Mouse (Mus musculus) frontal cortex, postnatal 10 days (tissue): ENCODE results near the gene Fbxl18.

Experiments used
- DNase-seq, 2 experiments: peaks; one replicate each; pipeline ENCODE4 v3.0.0; 2022; ENCODE audit warnings: low spot score in 2 of 2, mixed read lengths in 1 of 2

The Fbxl18 gene

DNA sequence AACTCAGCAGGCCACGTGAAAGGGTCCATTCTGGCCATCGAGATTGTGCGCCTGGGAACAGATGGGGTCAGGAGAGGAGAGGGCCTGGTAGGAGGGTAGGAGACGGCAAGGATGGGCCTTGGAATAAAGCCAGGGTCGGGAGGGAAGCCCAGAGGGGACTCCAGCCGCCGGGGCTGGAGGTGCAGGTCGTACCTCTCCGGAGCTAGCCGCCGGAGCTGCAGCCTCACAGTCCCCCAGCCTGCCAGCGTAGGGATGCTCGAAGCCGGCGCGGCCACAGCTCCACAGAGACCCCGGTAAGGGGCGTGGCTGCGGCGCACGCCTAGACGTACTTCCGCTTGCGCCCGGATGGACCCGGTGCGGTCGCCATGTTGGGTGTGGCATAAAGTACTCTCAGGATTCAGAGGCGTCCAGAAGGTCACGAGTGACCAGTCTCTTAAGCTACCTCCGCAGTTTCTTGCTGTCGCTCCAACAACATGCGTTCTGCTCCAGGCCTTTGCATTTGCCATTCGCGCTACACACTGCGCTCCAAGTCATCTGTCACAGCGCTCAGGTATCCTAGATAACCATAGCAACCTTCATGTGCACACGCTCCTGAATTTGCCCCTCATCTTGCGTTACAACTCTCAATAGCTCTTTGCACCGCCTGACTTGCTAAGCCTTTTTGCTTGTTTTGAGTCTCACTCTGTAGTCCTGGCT lies at the start of gene Fbxl18:
Gene Fbxl18, minus strand, starts transcription at position 504 of the 696 bp plus-strand sequence.
- DNase-seq = peak; percentile 84 to 87

DNA sequence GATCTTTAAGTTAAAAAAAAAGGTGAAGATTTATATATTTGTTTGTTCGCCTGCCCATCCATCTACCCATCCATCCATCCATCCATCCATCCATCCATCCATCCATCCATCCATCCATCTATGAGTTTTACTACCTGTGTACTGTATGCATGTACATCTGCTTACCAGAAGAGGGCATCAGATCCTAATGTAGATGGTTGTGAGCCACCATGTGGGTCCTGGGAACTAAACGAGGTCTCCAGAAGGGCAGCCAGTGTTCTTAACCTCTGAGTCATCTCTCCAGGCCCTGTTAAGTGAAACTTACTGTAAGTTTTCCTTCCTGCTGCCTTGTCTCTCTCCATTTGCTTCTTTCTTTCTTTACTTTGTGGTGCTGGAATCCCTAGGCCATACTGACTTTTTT lies 45.2 kb upstream of the Fbxl18 start:
- no peak for DNase-seq

DNA sequence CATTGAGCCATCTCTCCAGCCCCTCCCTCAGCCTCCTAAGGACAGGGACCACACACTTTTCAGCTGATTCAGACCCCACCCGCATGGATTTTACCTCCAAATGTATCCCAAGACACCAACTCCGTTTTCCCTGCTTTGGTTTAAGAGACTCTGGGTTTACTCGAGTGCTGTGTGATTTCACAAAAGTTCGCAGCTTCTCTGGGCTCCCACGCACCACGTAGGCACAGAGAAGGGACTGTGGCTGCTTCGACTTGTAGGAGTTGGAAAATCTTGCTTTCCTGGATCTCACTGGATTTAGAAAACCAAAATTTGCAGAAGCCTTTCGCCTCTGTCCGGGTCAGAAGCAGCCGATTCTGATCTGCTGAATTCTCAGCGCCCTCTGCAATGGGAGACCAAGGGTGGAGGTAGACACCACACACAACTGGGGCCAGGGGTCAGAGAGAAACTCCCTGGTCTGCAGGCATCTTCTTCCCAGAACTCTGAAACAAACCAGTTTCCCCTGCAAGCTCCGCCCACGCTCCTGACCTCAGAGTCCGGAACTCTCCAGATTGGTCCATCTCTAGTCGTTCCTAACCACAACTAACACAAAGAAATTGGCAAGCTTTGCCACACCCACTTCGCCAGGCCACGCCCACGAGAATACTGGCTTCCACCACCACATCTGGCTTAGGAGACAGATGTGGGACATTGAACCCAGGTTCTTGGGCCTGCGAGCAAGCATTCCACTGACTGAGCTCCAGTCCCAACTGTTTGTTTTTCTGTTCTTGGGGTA lies 42.9 kb upstream of the Fbxl18 start:
- DNase-seq = no peak

DNA sequence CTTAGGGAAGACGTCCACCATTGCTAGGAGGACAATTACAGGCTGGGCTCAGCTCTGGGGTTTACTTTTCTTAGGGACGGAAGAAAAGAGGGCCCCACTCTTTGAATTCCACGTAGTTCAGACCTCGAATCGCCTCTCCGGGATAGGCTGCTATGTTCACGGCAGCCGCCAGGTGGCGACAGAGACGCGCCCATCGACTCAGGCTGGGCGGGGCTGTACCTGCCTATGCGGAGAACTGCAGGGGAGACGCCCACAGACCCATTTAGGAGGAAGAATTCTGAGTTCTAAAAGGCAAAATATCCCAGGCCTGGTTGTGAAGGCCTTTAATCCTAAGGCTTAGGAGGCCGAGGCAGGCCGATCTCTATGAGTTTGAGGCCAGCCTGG lies 41.1 kb upstream of the Fbxl18 start:
- peak; percentile 51 to 78 for DNase-seq

DNA sequence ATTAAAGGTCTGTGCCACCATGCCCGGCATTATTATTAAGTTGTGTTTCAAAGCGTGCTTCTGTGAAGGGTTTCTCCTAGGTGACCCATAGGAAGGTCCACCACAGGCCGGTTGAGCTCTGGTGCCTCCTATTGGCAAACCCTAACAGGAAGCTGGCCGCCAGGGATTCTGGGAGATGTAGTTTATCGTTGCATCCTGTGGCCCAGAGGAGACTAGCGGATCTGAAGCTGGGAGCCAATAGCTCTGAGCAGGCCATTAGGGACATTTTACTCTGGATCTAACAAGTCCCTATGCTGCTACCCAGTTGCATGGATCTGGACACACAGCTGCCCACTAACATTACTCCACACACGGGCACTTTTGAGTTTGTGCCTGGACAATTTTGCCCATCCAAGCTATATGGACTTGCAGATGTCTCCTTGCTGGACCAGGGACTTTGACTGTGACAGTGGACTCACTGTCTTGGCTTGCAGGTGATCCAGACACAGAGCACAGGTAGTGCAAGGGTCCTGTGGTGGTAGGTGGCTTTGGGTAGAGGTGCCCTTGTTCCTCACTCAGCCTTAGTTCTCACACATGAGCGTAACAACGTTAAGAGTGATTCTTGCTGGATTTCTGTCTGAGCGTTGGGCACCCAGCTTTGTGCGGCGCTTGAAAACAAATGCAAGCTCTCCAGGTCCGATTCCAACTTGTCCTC lies 40.6 kb upstream of the Fbxl18 start:
- peak; percentile 40 to 68 for DNase-seq

DNA sequence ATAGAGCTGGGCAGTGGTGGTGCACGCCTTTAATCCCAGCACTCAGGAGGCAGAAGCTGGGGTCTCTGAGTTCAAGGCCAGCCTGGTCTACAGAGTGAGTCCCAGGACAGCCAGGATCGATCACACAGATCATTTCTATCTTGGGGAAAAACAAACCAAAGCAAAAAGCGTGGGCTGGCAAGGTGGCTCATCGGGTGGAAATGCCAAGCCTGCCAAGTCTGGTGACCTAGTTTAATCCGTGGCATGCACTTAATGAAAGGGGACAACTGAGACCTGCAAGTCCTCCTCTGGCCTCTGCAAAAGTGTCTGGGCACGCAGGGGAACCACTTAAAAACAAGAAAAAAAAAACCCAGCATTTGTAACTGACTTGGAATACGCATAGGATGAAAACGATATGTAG lies 37.5 kb upstream of the Fbxl18 start:
- DNase-seq = no peak

DNA sequence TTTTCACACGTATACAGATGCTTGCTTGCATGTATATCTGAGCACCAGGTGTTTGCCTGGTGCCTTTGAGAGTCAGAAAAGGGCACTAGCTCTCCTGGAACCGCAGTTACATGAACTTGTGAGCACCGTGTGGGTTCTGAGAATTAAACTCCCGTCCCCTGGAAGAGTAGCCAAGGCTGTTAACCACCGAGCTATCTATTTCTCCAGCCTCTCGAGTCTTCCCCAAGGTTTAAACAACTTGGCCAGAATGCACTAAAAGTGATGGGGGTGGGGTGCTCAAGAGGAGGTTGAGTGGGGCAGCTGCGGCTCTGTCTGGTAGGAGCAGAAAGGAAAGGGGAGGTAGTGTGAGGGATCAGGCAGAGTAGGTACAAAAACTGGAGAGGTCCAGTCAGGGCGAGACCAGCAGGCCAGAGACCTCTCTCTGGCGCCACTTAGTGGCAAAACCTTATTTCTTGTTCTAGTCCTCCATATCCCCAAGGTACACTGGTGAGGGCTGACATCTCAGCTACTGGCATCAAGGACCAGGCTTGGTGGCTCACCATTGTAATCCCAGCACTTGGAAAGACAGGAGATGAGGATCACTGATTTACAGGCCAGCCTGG lies 37.0 kb upstream of the Fbxl18 start:
- peak in 1 of 2 experiments; percentile 36 for DNase-seq

DNA sequence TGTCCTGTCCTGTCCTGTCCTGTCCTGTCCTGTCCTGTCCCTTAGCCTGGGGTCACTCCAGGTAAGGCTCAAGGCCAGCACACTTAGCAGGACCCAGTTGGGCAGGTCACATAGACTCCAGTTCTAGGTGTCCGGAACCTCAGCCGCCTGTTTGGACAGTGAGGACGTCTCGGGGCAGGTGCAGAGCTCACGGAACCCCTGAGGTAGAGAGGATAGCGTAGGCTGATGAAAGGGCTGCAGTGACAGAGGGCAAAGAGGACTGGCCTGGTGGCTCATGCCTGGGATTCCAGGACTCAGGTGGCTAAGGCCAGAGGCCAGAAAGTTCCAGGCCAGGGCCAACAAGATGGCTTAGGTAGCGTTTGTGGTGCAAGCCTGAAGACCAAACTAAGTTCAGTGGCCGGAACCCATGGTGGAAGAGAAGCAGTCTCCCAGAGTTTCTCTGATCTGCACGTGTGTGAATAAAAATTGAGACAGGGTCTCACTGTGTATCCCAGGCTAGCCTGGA lies 36.1 kb upstream of the Fbxl18 start:
- DNase-seq = no peak

DNA sequence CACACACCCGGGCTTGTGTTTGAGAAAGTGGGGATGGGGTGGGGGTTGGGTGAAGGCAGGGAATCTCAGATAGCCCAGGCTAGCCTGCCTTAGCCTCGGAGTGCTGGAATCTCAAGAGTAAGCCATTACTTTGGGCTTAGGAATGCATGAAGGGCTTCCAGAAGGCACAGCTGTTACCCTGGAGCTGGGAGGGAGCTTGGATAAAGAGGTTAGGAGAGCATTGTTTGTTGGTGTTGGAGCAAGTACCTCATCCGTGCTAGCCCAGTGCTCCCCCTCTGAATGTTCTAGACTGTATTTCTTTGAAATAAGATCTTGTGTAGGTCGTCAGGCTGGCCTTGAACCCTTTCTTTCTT lies 34.2 kb upstream of the Fbxl18 start:
- no peak for DNase-seq

DNA sequence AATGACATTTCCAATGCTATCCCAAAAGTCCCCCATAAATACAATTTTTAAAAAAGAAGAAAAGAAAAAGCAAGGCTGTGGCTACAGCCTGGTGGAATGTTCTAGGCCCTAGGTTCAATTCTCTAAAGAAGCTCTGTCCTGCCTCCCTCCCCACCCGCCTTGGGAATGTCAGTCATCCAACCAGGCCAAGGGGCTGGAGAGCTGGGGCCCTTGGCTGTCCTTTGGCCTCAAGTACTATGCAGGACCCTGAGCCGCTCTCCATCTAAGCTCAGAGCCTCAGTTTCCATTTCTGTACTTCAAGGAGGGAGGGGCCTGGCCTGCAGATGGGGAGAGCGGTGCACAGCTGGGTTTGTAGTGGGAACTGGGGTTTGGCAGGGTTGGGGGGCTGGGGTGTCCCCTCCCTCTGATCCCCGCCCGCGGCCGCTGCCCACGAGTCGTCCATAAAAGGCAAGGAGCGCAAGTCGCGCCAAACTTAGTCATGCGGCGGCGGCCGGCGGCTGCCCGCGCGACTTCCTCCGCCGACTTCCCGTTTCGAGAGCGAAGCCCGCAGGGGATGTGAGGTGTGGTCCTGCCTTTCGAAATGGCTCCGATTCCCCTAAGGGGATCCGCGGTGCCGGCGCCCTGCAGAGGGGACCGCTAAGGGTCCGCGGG lies 33.7 kb upstream of the Fbxl18 start:
- peak; percentile 61 to 68 for DNase-seq

DNA sequence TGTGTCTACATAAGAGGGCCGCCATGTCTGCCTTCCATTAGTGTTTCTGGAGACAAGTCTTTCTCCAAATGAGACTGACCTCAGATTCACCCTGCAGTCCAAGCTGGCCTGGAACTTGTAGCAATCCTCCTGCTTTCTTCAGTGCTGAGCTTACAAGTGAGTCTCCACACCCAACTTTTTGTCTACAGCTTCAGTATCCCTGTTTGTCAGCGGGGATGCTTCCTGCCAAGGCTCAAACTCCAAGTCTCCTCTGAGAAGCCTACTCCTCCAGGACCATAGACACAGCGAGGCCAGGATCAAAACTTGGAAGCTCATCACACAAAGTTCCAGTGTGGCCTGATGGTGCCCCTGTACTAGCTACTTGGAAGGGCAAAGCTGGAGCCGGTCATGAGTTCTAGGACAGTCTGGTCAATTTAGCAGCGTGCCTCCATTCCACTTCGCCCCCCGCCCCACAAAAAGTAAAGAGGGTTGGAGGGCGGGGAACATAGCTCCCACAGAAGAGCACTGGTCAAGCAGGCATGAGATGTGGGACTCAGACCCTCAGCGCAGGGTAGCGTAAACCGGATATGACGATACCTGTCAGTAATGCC lies 32.2 kb upstream of the Fbxl18 start:
- no peak for DNase-seq

DNA sequence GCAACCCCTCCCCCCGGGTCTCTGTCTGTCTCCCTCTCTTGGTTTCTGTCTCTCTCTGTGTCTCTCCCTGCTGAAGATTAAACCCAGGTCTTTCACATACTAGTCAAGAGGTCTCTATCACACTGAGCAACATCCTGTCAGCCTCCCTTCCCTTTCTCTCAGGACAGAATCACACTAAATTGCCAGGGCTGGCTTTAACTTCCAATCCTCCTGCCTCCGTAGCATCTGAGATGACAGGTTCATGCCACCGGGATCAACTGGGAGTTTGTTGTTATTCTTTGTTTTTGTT lies 31.7 kb upstream of the Fbxl18 start:
- no peak for DNase-seq

DNA sequence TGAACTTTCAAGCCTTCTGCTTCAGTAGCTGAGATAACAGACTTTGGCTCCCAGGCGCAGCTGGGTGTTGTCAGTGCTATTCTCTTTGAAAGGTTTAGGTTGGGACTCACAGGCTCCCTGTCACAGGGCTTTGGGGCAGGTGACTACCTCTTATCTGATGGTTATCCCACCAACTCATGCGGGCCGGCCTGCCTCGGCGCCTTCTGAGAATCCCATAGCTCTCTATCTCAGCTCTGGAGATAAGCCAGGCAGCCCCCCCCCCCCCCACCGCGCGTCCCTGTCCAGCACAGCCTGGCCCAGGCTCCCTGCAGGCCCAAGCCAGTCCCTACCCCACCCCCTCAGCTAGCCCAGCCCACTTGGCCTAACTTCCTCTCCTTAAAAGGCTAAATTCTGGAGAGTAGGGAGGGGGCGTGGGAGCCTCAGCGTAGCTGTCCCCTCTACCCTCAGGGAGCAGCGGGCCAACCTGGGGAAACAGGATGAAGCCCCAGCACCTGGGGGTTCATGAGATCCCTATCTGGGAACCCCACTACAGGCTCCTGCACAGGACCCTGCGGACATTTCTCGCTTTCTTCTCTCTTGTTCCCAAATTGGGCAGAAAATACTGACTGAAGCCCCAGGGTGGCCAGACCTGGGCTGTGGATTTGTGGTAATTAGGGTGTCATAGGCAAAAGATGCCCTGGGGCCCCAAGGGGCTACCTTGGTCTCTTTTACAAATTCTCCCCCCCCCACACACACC lies 31.2 kb upstream of the Fbxl18 start:
- DNase-seq = no peak

DNA sequence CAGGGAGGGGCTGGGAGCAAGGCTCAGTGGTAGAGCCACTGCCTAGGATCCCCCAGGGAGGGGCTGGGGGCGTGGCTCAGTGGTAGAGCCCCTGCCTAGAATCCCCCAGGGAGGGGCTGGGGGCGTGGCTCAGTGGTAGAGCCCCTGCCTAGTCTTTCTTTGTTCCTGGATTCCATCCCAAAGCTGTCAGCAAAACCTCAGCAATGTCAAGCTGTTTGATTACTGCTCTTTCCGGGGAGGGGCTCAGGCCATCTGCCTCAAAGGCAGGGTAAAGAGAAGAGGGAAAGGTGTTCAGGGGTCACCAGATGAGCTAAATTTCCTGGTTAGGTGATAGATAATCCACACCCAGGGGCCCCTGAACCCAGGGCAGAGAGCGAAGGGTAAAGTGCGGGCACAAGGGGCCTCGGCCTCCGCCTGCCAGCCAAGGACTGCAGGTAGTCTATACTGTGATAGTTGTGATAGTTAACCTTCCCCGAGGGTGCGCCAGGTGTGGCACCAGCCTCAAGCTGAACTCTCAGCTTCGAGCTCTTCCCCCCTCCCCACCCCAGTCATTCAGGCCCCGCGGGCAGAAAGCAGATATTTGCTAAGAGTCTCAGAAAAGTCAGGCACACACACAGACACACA lies 29.2 kb upstream of the Fbxl18 start:
- DNase-seq = no peak

DNA sequence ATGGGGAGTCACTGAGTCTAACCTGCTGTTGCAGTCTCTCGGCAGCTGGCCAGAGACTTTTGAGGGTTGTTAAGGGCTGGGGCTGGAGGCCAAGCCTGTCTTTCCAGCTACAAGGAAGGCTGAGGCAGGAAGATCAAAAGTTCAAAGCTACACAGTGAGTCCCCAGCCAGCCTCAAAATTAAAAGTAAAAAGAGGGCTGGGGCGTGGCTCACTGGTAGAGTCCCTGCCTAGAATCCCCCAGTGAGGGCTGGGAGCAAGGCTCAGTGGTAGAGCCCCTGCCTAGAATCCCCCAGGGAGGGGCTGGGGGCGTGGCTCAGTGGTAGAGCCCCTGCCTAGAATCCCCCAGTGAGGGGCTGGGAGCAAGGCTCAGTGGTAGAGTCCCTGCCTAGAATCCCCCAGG lies 28.6 kb upstream of the Fbxl18 start:
- no peak for DNase-seq

DNA sequence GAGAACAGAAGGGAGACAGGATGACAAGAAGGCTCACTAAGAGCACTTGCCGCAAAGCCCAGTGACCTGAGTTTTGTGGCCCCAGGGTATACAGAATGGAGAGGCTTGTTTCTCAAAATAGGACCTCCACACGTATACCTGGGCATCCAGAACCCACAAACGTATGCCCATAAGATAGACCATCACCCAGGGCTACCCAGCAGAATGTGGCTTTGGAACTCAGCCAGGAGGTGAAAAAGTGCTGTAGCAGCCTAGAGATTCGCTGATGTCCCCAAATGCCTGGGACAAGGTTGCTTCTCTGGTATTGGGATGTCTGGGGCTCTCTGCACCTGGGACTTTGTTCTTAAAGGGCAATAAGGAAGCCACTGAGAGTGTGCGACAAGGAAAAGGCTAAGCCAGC lies 27.0 kb upstream of the Fbxl18 start:
- no peak for DNase-seq

DNA sequence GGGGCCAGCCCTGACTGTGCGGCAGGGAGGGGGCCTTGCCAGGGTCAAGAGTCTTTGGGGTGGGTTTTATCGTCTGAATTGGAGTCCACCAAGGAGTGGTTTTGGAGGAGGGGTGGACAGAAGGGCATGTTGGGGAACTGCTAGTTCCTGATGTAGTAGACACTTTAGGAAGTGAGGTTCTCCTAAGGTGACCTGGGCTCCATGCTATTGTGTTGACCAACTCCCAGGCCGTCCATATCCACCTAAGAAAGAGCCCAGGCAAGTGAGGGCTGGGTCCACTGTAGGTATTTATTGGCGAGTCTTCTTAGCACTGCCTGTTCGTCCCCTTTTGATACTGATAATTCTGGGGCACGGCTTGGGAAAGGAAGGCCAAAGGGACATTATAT lies 25.8 kb upstream of the Fbxl18 start:
- no peak for DNase-seq

DNA sequence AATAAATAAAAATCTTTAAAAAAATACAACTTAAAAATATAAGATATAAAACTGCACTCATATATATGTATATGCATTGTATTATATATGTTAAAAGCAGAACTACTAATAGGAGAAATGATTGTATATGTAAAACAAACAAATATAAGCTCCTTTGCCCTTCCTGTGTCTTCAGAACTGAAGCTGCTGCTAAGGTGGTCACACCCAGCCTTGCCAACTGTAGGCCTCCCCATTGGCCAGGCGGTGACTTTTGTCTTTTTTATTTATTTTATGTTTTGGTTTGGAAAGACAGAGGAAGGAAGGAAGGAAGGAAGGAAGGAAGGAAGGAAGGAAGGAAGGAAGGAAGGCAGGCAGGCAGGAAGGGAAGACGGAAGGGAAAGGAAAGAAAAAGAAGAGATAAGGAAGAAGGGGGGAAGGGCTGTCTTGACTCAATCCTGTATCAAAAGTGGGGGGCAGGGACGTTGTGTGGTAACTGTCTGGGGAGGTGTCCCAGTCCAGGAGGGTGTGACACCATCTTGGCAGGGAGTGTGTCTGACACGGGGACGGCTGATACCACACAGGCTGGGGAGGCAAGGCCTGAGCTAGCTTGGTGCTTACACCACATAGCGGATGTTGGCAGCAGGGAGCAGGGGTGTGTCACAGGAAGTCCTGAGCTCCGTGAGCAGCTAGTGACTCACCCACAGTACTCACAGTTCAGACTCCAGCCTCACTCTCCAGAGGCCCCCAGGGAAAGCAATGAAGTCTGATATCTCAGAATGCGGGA lies 25.3 kb upstream of the Fbxl18 start:
- DNase-seq = no peak

DNA sequence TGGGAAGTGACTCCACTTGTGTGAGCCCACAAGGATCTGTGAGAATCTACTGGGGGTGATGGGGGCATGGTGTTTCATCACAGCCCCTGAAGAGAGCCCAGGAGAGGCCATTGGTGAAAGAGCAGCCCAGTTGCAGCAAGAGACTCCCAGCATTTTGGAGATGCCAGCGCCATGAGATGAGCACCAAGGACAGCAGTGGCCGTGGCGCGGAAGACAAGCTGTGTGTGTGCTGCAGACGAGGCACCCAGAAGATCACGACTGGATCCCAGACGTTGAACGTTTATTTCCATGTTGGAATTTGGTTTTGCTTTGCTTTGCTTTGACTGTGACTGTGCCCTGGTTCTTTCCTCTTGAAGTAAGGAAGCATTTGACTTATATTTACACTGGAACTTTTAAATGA lies 22.2 kb upstream of the Fbxl18 start:
- no peak for DNase-seq

DNA sequence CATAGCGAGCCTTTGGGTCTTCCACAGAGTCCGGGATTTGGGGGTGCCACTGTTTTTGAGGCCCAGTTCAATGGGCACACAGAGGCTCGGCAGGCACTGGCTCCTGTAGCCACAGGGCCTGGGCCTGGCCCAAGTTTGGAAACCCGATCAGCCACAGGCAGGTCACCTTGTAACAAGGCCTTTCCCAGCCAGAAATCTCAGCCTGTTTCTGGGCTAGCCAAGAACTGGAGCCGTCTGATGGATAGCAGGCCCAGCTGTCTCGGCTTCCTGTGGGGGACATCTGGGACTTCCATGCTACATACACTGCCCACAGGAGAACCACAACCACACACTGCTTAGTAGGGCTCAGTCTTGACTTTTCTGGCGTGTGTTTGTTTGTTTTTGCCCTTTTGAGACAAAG lies 21.4 kb upstream of the Fbxl18 start:
- DNase-seq = no peak
